Mouse (Mus musculus) kidney, embryonic 16.5 days (tissue): ENCODE results near the gene Slc1a1. TPM values are rescaled to one million over a fixed set of nuclear protein-coding genes. Genes with fewer than 3 reads are reported as not detected.

Experiments used
- ATAC-seq: fragments of 200-750 bp; cut with Nextera tagmentation; 2 replicates; pipeline ENCODE4 v1.8.0; 2017; ENCODE audit warnings: moderate TSS enrichment; ENCODE audit not compliant: low FRiP score, low TSS enrichment
- H3K27ac ChIP-seq: fragments of 300-500 bp; sonication (generic); 2 replicates; pipeline ENCODE4 v1.5.1; 2014; ENCODE audit warnings: low read length
- H3K27me3 ChIP-seq: fragments of 300-500 bp; sonication (generic); 2 replicates; pipeline ENCODE4 v1.6.1; 2014; ENCODE audit warnings: low read length, control low read depth, mixed read lengths; ENCODE audit not compliant: insufficient read depth
- H3K36me3 ChIP-seq: fragments of 300-500 bp; sonication (generic); 2 replicates; pipeline ENCODE4 v1.6.1; 2014; ENCODE audit warnings: low read length, control low read depth, mixed read lengths; ENCODE audit not compliant: insufficient read depth
- H3K4me1 ChIP-seq: fragments of 300-500 bp; sonication (generic); 2 replicates; pipeline ENCODE4 v1.6.1; 2014; ENCODE audit warnings: low read length, control low read depth, mixed read lengths; ENCODE audit not compliant: insufficient read depth
- H3K4me2 ChIP-seq: fragments of 300-500 bp; sonication (generic); replicated peaks from 2 replicates; pipeline ENCODE4 v1.6.1; 2014; ENCODE audit warnings: low read depth, low read length
- H3K4me3 ChIP-seq: fragments of 300-500 bp; sonication (generic); 2 replicates; pipeline ENCODE4 v1.5.1; 2014; ENCODE audit warnings: mild to moderate bottlenecking, low read length
- H3K9ac ChIP-seq: fragments of 300-500 bp; sonication (generic); replicated peaks from 2 replicates; pipeline ENCODE4 v1.6.1; 2014; ENCODE audit warnings: low read length
- H3K9me3 ChIP-seq: fragments of 300-500 bp; sonication (generic); 2 replicates; pipeline ENCODE4 v1.6.1; 2016; ENCODE audit warnings: low read length, control low read depth
- WGBS: fragments of 180-500 bp; shearing (Covaris S2); extraction: QIAGEN DNeasy Blood & Tissue Kit; methylation state at CpG from one replicate; pipeline ENCODE4 v1.1.7; 2014; 5-methylcytosine and 5-hydroxymethylcytosine counted together
- polyA plus RNA-seq: library from polyadenylated mRNA; unstranded; fragments of >200 nt; fragmentation: Nextera tagmentation; extraction: Ambion mirVana; gene quantifications from 2 replicates; pipeline ENCODE4 v1.2.1, GENCODE M21; 2015

Slc1a1 gene
- polyA plus RNA-seq, 1 experiment from 2014 or later, result 7.9 TPM

DNA sequence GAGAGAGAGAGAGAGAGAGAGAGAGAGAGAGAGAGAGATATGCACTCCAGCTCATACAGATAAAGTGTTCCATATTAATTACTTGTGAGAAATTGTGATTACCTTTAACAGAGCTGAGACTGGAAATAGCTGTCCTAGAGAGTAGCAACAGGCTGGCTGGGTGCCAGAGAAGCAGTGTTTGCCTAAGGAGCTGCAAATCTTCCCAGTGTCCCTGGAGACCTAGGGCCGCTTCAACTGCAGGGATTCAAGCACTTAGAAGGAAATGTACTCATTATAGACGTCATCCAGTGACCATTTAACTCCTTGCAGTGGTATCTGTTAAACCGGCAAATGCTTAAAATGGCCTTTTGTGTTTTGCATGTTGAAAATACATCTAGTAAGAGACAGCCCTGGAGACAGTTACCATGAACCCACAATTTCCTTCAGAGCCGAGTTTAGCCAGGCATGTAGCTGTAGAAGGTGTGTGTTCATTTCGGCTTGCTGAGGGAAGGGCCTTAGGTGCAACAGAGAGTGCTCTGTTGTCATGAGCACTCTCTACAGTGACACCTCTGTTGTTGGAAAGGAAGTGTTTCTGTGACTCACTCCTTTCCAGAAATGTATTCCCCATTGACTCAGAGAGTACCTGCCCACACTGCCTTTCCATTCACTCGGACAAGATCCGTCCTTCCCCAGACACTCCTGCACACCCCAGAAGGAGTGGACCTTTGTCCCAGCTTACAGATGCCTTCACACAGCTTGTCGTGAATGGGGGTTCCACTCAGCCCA is 10.3 kb downstream of the Slc1a1 start:
- Histone ChIP-seq H3K27me3 (no peaks in the 10 kb centered on the region), H3K9ac (no peak overlapping the region), H3K36me3 (no peaks in the 10 kb centered on the region), H3K4me1 (no peaks in the 10 kb centered on the region), H3K9me3 (no peaks in the 10 kb centered on the region), H3K4me2 (no peak overlapping the region), H3K4me3 (no peak overlapping the region), H3K27ac (no peak overlapping the region)
- WGBS, result 61% methylated on average over 8 of the region's 8 CpGs
- no peak for ATAC-seq

DNA sequence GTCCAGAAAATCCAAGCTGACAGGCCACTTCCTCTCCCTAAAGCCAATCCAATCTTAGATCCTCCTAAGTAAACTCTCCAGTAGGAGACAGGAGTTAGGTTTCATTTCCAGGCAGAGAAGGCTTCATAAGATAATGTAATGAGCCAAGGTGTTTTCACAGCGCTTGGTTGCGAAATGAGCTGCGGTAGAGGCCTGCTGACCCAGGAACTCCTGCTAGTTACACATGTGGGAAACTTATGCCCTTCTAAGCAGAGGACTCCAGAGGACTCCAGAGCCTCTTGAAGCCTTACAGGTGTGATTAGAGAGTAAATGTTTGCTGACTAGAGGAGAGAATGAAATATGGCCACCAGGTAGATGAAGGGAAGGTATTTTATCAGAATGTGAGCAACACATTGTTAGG is 15.7 kb downstream of the Slc1a1 start:
- 65% methylated on average over 3 of the region's 3 CpGs for WGBS
- H3K9me3 ChIP-seq, result no peaks in the 10 kb centered on the region
- no peak overlapping the region for H3K27ac ChIP-seq
- H3K9ac ChIP-seq, result no peak overlapping the region
- no peak overlapping the region for H3K4me2 ChIP-seq
- H3K4me3 ChIP-seq, result no peak overlapping the region
- H3K36me3 ChIP-seq, result no peaks in the 10 kb centered on the region
- no peaks in the 10 kb centered on the region for H3K4me1 ChIP-seq
- no peak for ATAC-seq
- no peaks in the 10 kb centered on the region for H3K27me3 ChIP-seq

DNA sequence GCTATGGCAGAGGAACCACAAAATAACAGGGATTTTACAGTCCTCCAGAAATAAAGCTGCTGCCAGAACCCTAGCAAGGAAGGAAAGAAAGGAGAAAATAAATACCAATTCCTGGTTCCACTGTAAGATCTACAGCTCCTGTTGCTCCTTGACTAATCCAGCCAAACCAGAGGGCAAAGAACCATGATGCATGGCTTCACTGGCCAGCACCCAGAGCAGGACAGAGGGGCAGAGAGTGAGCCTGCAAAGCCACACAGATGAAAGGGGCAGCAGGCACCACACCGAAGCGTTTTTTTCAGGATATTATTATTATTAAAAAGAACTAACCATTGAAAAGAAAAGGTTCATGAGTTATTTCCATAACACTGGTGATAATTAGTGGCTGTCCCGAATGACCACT is 17.2 kb downstream of the Slc1a1 start:
- H3K9ac ChIP-seq, result no peak overlapping the region
- no peaks in the 10 kb centered on the region for H3K36me3 ChIP-seq
- H3K4me2 ChIP-seq, result no peak overlapping the region
- H3K27ac ChIP-seq, result no peak overlapping the region
- 87% methylated on average over 3 of the region's 3 CpGs for WGBS
- ATAC-seq, result no peak
- H3K4me3 ChIP-seq, result no peak overlapping the region
- H3K27me3 ChIP-seq, result no peaks in the 10 kb centered on the region
- H3K9me3 ChIP-seq, result no peaks in the 10 kb centered on the region
- H3K4me1 ChIP-seq, result no peaks in the 10 kb centered on the region

DNA sequence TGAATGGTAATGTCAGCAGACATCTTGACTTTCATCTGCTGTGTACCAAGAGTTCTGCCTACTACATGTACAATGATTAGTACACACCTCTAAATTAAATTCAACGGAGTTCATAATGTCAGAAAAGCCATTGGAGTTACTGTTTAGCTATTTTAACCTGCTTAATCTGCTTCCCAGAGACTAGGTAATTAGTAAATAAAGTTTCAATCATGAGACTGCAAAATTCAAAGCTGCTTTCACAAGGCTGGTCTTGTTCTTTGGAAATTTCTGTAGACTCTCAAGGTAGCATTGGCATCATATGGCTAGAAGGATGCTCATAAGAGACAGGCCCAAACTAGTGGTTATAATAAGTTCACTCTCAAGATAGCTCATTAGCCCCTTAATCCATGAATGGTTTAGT is 20.0 kb downstream of the Slc1a1 start:
- no peaks in the 10 kb centered on the region for H3K27me3 ChIP-seq
- H3K4me1 ChIP-seq, result no peaks in the 10 kb centered on the region
- H3K27ac ChIP-seq, result no peak overlapping the region
- no peak for ATAC-seq
- no peak overlapping the region for H3K9ac ChIP-seq
- 74% methylated on average over 1 of the region's 1 CpGs for WGBS
- no peak overlapping the region for H3K4me3 ChIP-seq
- H3K4me2 ChIP-seq, result no peak overlapping the region
- no peaks in the 10 kb centered on the region for H3K36me3 ChIP-seq
- no peaks in the 10 kb centered on the region for H3K9me3 ChIP-seq

DNA sequence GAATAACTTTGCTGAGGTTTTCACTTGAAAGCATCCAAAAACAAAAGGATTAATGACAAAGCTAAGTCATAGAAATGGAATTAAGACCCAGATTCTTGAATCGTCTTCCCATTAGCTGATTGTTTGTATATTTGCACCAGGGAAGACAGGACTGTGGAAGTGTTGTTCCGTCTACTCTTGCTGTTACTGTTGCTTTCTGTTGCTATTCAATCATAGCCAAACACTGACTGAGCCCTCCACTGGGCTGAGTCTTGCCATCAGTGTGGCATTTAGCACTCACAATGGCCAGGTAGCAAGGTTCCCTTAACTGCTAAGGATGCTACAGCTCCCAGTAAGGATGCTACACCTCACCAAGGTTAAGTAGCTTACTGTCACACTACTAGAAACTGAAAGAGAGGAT is 25.4 kb downstream of the Slc1a1 start:
- Histone ChIP-seq H3K4me1 (no peaks in the 10 kb centered on the region), H3K27me3 (no peaks in the 10 kb centered on the region), H3K9ac (no peak overlapping the region), H3K4me2 (no peak overlapping the region), H3K4me3 (no peak overlapping the region), H3K27ac (no peak overlapping the region), H3K9me3 (no peaks in the 10 kb centered on the region), H3K36me3 (no peaks in the 10 kb centered on the region)
- 89% methylated on average over 2 of the region's 2 CpGs for WGBS
- ATAC-seq, result no peak

DNA sequence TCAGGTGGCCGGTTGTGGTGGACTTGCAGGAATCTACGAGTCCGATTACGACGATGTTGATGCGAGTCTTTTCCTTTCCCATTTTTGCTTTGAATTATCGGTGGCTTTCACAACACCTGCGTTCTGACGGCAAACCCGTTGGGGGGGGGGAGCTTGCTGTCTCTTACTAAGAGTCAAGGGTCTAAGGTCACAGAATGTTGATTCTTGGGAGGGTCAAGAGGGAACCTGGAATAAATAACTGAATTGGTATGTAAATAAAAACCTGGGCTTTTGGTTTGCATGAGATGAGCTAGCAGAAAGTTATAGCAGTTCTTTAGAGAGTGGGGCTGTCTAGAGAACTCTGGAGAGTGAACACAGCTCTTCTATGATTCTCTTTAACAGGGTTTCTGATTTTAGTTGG is 28.8 kb downstream of the Slc1a1 start:
- 94% methylated on average over 10 of the region's 10 CpGs for WGBS
- H3K9me3 ChIP-seq, result no peaks in the 10 kb centered on the region
- H3K9ac ChIP-seq, result no peak overlapping the region
- no peaks in the 10 kb centered on the region for H3K4me1 ChIP-seq
- no peak overlapping the region for H3K27ac ChIP-seq
- no peaks in the 10 kb centered on the region for H3K27me3 ChIP-seq
- no peak overlapping the region for H3K4me3 ChIP-seq
- no peak for ATAC-seq
- no peaks in the 10 kb centered on the region for H3K36me3 ChIP-seq
- H3K4me2 ChIP-seq, result no peak overlapping the region

DNA sequence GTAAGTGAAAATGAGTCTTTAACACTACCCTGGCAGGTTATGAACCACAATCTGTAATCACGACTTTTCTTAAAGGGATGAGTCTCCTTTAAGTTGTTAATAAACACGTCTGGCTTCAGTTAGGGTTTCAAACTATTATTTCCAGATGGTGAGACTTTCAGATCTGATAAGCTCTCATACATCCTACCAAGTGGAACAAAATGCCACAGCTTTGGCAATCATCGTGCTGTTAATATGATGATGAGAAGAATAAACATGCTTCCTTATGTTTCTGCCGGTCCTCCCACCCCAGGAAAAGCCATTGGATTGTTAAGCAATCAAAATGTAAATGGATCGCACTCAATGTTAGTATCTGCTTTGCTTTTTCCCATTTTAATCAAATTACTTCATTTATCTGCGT is 30.1 kb downstream of the Slc1a1 start:
- Histone ChIP-seq H3K27ac (no peak overlapping the region), H3K9me3 (no peaks in the 10 kb centered on the region), H3K4me2 (no peak overlapping the region), H3K36me3 (no peaks in the 10 kb centered on the region), H3K27me3 (no peaks in the 10 kb centered on the region), H3K4me1 (no peaks in the 10 kb centered on the region), H3K4me3 (no peak overlapping the region), H3K9ac (no peak overlapping the region)
- 70% methylated on average over 6 of the region's 6 CpGs for WGBS
- no peak for ATAC-seq

DNA sequence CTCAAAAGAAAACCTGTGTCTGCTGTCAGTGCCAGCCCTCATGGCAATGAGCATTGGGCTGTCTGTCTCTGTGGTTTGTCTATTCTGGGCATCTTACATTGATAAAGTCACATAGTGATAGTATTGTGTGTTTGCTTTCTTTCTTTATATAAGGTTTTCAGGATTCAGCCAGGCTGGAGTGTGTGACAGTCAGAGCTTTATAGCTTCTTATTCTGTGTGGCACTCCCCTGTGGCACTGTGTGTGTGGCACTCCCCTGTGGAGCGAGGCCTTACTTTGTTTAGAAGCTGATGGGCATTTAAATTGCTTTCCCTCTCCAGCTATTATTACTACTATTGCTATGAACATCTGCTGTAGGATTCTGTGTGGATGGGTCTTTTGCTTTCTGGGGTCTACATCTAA is 30.7 kb downstream of the Slc1a1 start:
- ATAC-seq, result no peak
- H3K4me1 ChIP-seq, result no peaks in the 10 kb centered on the region
- no peak overlapping the region for H3K4me3 ChIP-seq
- H3K4me2 ChIP-seq, result no peak overlapping the region
- H3K36me3 ChIP-seq, result no peaks in the 10 kb centered on the region
- no peak overlapping the region for H3K27ac ChIP-seq
- no peak overlapping the region for H3K9ac ChIP-seq
- WGBS, result 90% methylated on average over 1 of the region's 1 CpGs
- H3K9me3 ChIP-seq, result no peaks in the 10 kb centered on the region
- no peaks in the 10 kb centered on the region for H3K27me3 ChIP-seq

DNA sequence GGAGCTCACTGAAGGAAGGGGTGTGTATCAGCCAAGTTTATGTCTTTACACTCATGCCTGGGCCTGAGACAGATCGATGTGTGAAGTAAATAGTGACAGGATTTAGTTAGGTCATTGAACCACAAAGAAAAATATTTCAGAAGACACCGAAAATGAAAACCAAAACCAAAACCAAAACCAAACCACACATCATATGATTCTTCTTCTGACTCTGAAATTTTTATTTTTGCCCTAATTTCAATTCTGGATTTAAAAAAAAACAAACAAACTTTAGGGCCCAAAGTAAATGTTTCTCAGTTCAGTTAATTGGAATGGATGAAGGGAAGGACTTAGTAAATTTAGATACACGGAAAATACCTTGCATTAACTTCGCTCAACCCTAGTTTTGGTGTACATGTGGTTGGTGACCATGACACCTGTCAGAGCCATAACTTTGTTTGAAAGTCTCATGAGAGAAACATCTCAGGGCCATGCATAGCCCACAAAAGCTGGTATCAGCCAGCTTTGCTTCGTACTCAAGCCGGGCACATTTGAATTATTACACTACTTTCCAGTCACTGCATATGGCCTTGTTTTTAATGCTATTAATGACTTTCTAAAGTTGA is 34.5 kb downstream of the Slc1a1 start:
- no peak for ATAC-seq
- no peak overlapping the region for H3K9ac ChIP-seq
- H3K27me3 ChIP-seq, result no peaks in the 10 kb centered on the region
- H3K4me1 ChIP-seq, result no peaks in the 10 kb centered on the region
- no peaks in the 10 kb centered on the region for H3K9me3 ChIP-seq
- H3K4me2 ChIP-seq, result no peak overlapping the region
- WGBS, result 88% methylated on average over 6 of the region's 6 CpGs
- H3K36me3 ChIP-seq, result no peaks in the 10 kb centered on the region
- no peak overlapping the region for H3K4me3 ChIP-seq
- H3K27ac ChIP-seq, result no peak overlapping the region

DNA sequence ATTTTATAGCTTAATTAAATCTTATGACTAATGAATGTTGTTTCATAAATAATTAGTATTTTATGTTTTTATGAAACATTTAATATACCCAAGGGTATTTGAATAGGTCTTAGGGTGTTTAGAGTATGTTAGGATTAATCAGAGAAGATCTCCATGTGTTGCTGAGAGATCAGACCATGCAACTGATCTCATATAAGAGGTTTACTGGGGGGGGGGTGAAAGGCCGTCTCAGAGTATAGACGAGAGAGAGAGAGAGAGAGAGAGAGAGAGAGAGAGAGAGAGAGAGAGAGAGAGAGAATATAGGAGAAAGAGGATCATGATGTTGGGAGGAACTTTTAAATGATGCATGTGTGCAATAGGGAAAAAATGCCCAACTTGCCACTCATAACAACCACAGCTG is 35.5 kb downstream of the Slc1a1 start:
- no peak overlapping the region for H3K9ac ChIP-seq
- ATAC-seq, result no peak
- H3K27ac ChIP-seq, result no peak overlapping the region
- H3K27me3 ChIP-seq, result no peaks in the 10 kb centered on the region
- H3K9me3 ChIP-seq, result no peaks in the 10 kb centered on the region
- no peak overlapping the region for H3K4me2 ChIP-seq
- no peaks in the 10 kb centered on the region for H3K4me1 ChIP-seq
- no peak overlapping the region for H3K4me3 ChIP-seq
- no peaks in the 10 kb centered on the region for H3K36me3 ChIP-seq
- WGBS, result 68% methylated on average over 2 of the region's 2 CpGs
